Mouse (Mus musculus): ENCODE results near the gene Hand2. TPM values are rescaled to one million over a fixed set of nuclear protein-coding genes. Genes with fewer than 3 reads are reported as not detected.

Gene Hand2
- total RNA-seq, 2 experiments from 2014 or later: not detected

- DNase-seq (ENCODE audit: low spot score in 2 of 2): no peak
These were observed 20.2 kb downstream of the Hand2 start for GRCm38 (mm10) chr8:57340840-57341540.

DNA sequence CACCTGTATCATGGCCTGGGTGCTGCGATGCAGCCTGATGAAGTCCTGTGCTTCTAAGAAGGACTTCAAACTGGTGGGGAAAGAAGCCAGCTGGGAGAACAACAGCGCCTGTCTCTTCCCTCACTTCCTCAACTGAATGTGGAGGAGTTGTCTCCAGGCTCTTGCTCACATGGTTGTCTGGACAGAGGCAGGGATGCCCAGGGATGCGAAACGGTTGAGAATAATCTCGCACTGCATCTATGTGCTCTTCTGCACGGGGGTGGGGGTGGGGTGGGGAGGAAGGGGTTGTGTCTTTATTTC is 20.7 kb downstream of the Hand2 start:
- no peak for DNase-seq (ENCODE audit: low spot score in 2 of 2)

- no peak for DNase-seq (ENCODE audit: low spot score in 2 of 2)
These were observed 21.8 kb downstream of the Hand2 start for GRCm38 (mm10) chr8:57342386-57343090.

DNA sequence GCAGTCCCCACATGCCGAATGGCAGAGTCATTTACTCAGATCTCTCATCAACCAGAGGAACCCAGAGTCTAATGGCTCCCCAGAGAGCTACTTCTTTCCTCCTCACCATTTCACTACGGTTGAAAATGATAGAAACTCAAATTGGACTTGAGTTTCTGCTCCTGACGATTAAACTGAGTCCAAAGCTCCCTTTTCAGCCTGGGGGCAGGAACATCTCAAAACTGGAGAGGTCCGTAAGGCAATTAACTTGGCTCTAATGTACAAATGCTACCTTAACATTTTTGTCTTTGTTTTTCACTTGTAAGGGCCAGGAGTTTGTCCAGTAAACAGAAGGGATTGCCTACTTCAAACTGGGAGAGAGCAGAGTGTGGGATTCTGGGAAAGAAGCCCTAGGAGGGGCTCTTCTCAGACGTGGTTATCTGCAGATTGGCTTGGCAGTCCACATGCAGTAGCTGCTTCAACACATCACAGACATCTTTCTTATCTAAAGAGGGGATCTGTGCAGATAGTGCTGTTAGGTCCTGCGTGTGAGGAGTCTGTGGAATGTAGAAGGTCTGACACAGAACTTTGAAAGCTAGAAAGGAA is 23.0 kb downstream of the Hand2 start:
- DNase-seq (ENCODE audit: low spot score in 2 of 2): no peak

- no peak for DNase-seq (ENCODE audit: low spot score in 2 of 2)
These were observed 24.4 kb downstream of the Hand2 start for GRCm38 (mm10) chr8:57344956-57345870.

DNA sequence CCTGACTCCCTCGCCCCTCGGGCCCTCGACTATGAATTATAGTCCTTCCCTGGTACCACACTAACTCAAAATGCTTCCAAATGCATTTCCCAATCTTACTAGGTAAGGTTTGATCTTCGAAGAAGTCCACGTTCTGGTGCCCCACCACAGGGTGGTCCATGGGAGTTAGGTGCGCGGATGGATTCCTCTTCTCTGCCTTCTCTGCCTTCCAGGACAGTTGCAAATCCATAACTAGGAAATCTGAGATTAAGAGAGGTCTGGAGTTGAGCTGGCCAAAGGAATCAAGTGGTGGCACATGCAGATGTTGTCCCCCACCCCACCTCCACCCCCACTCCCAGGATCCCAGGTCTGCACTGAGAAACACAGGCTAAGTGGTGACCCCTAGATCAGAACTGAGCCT is 25.6 kb downstream of the Hand2 start:
- DNase-seq (ENCODE audit: low spot score in 2 of 2): no peak

DNA sequence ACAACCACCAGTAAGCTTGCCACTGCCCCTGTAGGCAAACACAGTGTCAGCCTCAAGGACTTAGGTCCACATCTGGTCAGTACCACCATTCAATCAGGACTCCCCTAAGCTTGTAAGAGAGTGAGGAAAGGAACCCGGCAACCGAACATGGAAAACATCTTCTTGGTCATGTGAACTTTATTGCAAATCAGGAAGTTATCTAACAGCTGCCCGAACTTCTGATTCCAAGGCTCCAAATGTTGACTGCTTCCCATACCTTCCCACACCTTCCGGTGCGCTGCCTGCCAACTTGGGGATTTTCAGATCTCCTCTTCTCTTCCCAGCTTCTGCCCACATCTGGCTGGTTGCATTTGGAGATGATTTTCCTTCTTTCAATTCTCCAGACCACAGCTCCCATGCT is 26.4 kb downstream of the Hand2 start:
- no peak for DNase-seq (ENCODE audit: low spot score in 2 of 2)

- no peak for DNase-seq (ENCODE audit: low spot score in 2 of 2)
These were observed 27.5 kb downstream of the Hand2 start for GRCm38 (mm10) chr8:57348251-57348650.

- no peak for DNase-seq (ENCODE audit: low spot score in 2 of 2)
These were observed 28.2 kb downstream of the Hand2 start for GRCm38 (mm10) chr8:57348866-57349520.

DNA sequence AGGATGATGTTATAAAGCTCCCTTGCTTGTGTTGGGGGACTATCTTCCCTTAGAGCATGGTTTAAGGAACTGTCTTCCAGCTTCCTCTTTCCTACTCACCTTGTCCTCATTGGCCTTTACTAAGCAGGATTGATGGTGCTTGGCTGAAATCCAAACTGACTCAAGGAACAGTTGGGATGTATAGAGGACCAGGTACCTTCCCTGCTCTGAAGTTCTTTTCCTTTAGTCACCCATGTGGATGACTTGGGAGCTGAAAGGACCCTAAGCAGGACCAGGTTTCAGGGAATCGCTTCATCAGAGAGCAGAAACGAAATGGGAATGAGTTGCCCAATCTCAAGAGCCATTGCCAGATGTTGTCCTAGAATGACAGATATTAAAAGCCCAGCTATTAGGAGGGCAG is 31.1 kb downstream of the Hand2 start:
- no peak for DNase-seq (ENCODE audit: low spot score in 2 of 2)

- DNase-seq (ENCODE audit: low spot score in 2 of 2): no peak
These were observed 32.8 kb downstream of the Hand2 start for GRCm38 (mm10) chr8:57353346-57354305.

GRCm38 (mm10) chr8:57354876-57355275 is 34.1 kb downstream of the Hand2 start:
- DNase-seq (ENCODE audit: low spot score in 2 of 2): no peak

GRCm38 (mm10) chr8:57356529-57357325 is 35.9 kb downstream of the Hand2 start:
- no peak for DNase-seq (ENCODE audit: low spot score in 2 of 2)

DNA sequence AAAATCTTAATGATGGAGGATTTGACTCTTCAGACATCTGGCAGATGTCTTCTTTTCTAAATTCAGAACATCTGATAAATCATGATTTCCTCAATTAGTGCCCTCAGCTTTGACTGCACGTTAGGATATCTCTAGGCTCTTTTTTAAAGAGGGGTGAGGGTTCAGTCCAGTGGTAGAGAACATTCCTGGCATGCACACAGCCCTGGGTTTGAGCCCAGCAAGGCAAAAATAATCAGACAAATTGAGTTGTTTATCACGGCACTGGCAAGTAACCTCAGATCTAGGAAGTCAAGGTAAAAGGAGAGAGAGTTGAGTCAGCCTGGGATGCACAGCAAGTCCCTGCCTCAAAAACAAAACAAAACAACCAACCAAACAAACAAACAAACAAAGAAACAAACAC is 39.7 kb downstream of the Hand2 start:
- DNase-seq (ENCODE audit: low spot score in 2 of 2): no peak

- no peak for DNase-seq (ENCODE audit: low spot score in 2 of 2)
These were observed 40.4 kb downstream of the Hand2 start for GRCm38 (mm10) chr8:57361003-57361805.

DNA sequence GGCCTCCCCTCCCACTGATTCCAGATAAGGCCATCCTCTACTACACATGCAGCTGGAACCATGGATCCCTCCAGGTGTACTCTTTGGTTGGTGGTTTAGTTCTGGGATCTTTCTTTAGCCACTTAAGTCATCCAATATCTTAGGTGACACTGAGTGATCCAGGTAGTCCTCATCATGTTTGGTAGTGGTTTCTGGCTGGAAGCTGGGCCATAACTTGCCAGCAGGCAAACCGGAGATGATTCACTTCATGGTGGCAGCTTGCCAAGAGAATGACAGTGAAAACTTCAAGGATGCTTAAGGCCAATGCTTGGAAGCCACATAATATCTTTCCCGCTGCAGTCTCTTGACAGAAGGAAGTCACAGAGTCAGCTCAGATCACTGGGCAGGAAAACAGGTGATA is 42.1 kb downstream of the Hand2 start:
- DNase-seq (ENCODE audit: low spot score in 2 of 2): no peak

- DNase-seq (ENCODE audit: low spot score in 2 of 2): no peak
These were observed 53.3 kb downstream of the Hand2 start for GRCm38 (mm10) chr8:57374044-57374443.
